8 mouse cellular contexts compared by ENCODE assay signal in the genomic region with DNA sequence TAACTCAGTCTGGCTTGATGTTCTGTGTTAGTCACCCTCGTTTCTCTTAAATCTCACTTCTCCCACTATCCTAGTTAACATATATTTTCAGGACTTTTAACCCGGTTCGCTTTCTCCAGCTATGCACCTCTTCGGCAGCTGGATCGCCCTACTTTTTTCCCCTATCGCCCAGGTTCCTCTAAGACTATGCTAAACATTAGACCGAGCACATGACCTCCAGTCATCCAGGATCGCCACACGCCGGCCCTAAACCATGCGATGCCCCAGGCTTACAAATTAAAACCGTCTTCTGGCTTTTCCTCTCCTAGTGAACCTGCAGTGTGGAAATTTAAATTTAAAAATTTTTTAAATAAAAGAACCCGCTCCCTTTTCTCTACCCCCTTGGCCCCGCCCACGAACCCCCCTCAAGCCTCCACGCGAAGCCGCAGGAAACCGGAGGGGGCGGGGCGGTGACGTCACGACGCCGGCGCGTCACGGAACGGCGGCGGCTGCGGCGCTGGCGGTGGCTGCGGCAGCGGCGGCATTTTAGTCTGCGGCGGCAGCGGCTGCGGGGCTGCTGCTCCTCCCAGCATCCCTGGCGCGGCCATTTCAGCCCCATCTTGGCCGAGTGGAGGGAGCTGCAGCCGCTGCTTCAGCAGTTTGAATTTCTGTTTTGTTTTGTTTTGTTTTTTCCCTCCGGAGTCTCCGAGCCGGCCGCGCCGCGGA. TPM values are rescaled to one million over a fixed set of nuclear protein-coding genes. Genes with fewer than 3 reads are reported as not detected.
DNase-seq lines count a peak whose midpoint lies in the region; ATAC-seq lines count a peak whose summit lies in the region.

A gene (plus strand): TSS at position 482 of the 705 bp plus-strand sequence.

- WGBS in heart, embryonic 13.5 days: under 1% methylated on average over 52 of the region's 52 CpGs
- WGBS in liver, embryonic 12.5 days (ENCODE audit: insufficient replicate concordance): under 1% methylated on average over 47 of the region's 52 CpGs

- peak within 1 kb of the TSS; percentile 88 for H3K4me2 ChIP-seq in heart, embryonic 13.5 days
- H3K4me2 ChIP-seq in liver, embryonic 12.5 days: peak within 1 kb of the TSS; percentile 93

- no peaks in the 10 kb centered on the region for H3K9me3 ChIP-seq in heart, embryonic 13.5 days
- H3K9me3 ChIP-seq in liver, embryonic 12.5 days (replicated peaks): no peaks in the 10 kb centered on the region

- DNase-seq in CD8-positive naive resting alpha-beta T cell, adult 2 months (ENCODE audit: low read depth in 2 of 2, low spot score in 2 of 2): peak; percentile 94 to 95
- peak; percentile 84 for DNase-seq in c-Kit-negative CD71-positive TER-119-positive erythroid progenitor cells, embryonic 14.5 days (ENCODE audit: low read depth, low spot score)
- DNase-seq in fibroblast of lung, adult 2 months (ENCODE audit: low read depth): peak; percentile 66
- DNase-seq in kidney, postnatal 10 days: peak; percentile 99
- peak; percentile 96 for DNase-seq in naive thymus-derived CD4-positive, alpha-beta T cell, adult 2 months (ENCODE audit: low read depth)
- peak; percentile 97 for DNase-seq in splenic B cell, adult 2 months (ENCODE audit: low read depth, low spot score)

- H3K4me3 ChIP-seq in heart, embryonic 13.5 days: peak within 1 kb of the TSS; percentile 78
- H3K4me3 ChIP-seq in liver, embryonic 12.5 days: peak within 1 kb of the TSS; percentile 99

- H3K36me3 ChIP-seq in heart, embryonic 13.5 days: peaks cover 12% of the 10 kb centered on the region
- peaks cover 5% of the 10 kb centered on the region; the same call in 1 of the 2 replicates for H3K36me3 ChIP-seq in liver, embryonic 12.5 days
- no peaks in the 10 kb centered on the region for H3K36me3 ChIP-seq in splenic B cell, adult 2 months (ENCODE audit: control insufficient read depth, insufficient read depth, low read length, poor library complexity, severe bottlenecking)

- no peaks in the 10 kb centered on the region for H3K27me3 ChIP-seq in heart, embryonic 13.5 days (replicated peaks)
- H3K27me3 ChIP-seq in liver, embryonic 12.5 days (replicated peaks): no peaks in the 10 kb centered on the region
- H3K27me3 ChIP-seq in splenic B cell, adult 2 months (ENCODE audit: control insufficient read depth, insufficient read depth, low read length, poor library complexity, severe bottlenecking): no peaks in the 10 kb centered on the region

- peak within 1 kb of the TSS; percentile 100 for H3K9ac ChIP-seq in heart, embryonic 13.5 days
- H3K9ac ChIP-seq in liver, embryonic 12.5 days: peak within 1 kb of the TSS; percentile 99

- H3K27ac ChIP-seq in heart, embryonic 13.5 days (replicated peaks): peak within 1 kb of the TSS; percentile 100
- peak within 1 kb of the TSS; percentile 99 for H3K27ac ChIP-seq in liver, embryonic 12.5 days

- peak; percentile 32; the same call in 1 of the 2 replicates for ATAC-seq in heart, embryonic 13.5 days (ENCODE audit: extremely low read depth, insufficient number of reproducible peaks, low FRiP score, low TSS enrichment)
- ATAC-seq in liver, embryonic 12.5 days: peak; percentile 55

- peaks cover 5% of the 10 kb centered on the region for H3K4me1 ChIP-seq in heart, embryonic 13.5 days
- peaks cover 8% of the 10 kb centered on the region for H3K4me1 ChIP-seq in liver, embryonic 12.5 days

RNA-seq across cellular contexts. Expression of the gene that starts here (rescaled TPM):
- polyA plus RNA-seq in heart, embryonic 13.5 days (2015; fragmentation: Nextera tagmentation; extraction: Ambion mirVana): 10.6 and 10.9 TPM in 2 replicates
- 13.1 and 13.6 TPM in 2 replicates for polyA plus RNA-seq in liver, embryonic 12.5 days (2016; fragmentation: Nextera tagmentation; extraction: Ambion mirVana)

Comparison
In these comparisons a context has a peak if more than half of its experiments do, and no peak if none do; other contexts are left out.
1. Peak in every context shown above with its lines: DNase-seq, ATAC-seq, H3K4me3 ChIP-seq and H3K27ac ChIP-seq.